Mouse (Mus musculus) lung, embryonic 16.5 days (tissue): ENCODE data around the gene Filip1. TPM values are rescaled to one million over a fixed set of nuclear protein-coding genes. Genes with fewer than 3 reads are reported as not detected.

Experiments used
- ATAC-seq: fragments of 200-750 bp; cut with Nextera tagmentation; 2 replicates; pipeline ENCODE4 v1.8.0; 2017; ENCODE audit warnings: low read depth, mild to moderate bottlenecking, moderate library complexity
- H3K27ac ChIP-seq: fragments of 300-500 bp; sonication (generic); 2 replicates; pipeline ENCODE4 v1.5.1; 2014; ENCODE audit warnings: mild to moderate bottlenecking, control low read depth, low read length
- H3K27me3 ChIP-seq: fragments of 300-500 bp; sonication (generic); 2 replicates; pipeline ENCODE4 v1.6.1; 2014; ENCODE audit warnings: low read depth, low read length, mixed read lengths; ENCODE audit not compliant: control insufficient read depth, insufficient read depth
- H3K36me3 ChIP-seq: fragments of 300-500 bp; sonication (generic); 2 replicates; pipeline ENCODE4 v1.6.1; 2014; ENCODE audit warnings: low read length; ENCODE audit not compliant: control insufficient read depth, insufficient read depth
- H3K4me1 ChIP-seq: fragments of 300-500 bp; sonication (generic); replicated peaks from 2 replicates; pipeline ENCODE4 v1.6.1; 2014; ENCODE audit warnings: low read length, mixed read lengths; ENCODE audit not compliant: control insufficient read depth, insufficient read depth
- H3K4me2 ChIP-seq: fragments of 300-500 bp; sonication (generic); 2 replicates; pipeline ENCODE4 v1.6.1; 2014; ENCODE audit warnings: low read depth, low read length, control low read depth
- H3K4me3 ChIP-seq: fragments of 300-500 bp; sonication (generic); 2 replicates; pipeline ENCODE4 v1.5.1; 2014; ENCODE audit warnings: mild to moderate bottlenecking, low read length, control low read depth
- H3K9ac ChIP-seq: fragments of 300-500 bp; sonication (generic); 2 replicates; pipeline ENCODE4 v1.6.1; 2014; ENCODE audit warnings: low read length, control low read depth
- H3K9me3 ChIP-seq: fragments of 300-500 bp; sonication (generic); 2 replicates; pipeline ENCODE4 v1.6.1; 2016; ENCODE audit warnings: low read length; ENCODE audit not compliant: control insufficient read depth
- WGBS: fragments of 180-500 bp; shearing (Covaris S2); extraction: QIAGEN DNeasy Blood & Tissue Kit; methylation state at CpG from one replicate; pipeline ENCODE4 v1.1.7; 2014; 5-methylcytosine and 5-hydroxymethylcytosine counted together
- polyA plus RNA-seq: library from polyadenylated mRNA; unstranded; fragments of >200 nt; fragmentation: Nextera tagmentation; extraction: Ambion mirVana; gene quantifications from 2 replicates; pipeline ENCODE4 v1.2.1, GENCODE M21; 2015

Filip1 gene
- polyA plus RNA-seq, 1 experiment from 2014 or later = 14.2 TPM

GRCm38 (mm10) chr9:79975121-79975520 lies 37.5 kb downstream of the Filip1 start:
- no peak overlapping the region for H3K27ac ChIP-seq
- H3K4me3 ChIP-seq = no peak overlapping the region
- no peaks in the 10 kb centered on the region for H3K27me3 ChIP-seq
- no peak for ATAC-seq
- no peak overlapping the region for H3K9ac ChIP-seq
- H3K9me3 ChIP-seq = no peaks in the 10 kb centered on the region
- H3K4me1 ChIP-seq = peaks cover 40% of the 10 kb centered on the region
- no peak overlapping the region; the same call in 1 of the 2 replicates for H3K4me2 ChIP-seq
- H3K36me3 ChIP-seq = no peaks in the 10 kb centered on the region
- 53% methylated on average over 5 of the region's 5 CpGs for WGBS

GRCm38 (mm10) chr9:79973582-79973981 lies 39.1 kb downstream of the Filip1 start:
- Histone ChIP-seq H3K27ac (no peak overlapping the region), H3K4me2 (no peak overlapping the region)

GRCm38 (mm10) chr9:79972705-79973104 lies 39.9 kb downstream of the Filip1 start:
- peak overlapping the region; percentile 4 for H3K27ac ChIP-seq
- ATAC-seq = peak; percentile 61
- no peak overlapping the region for H3K4me2 ChIP-seq
- no peaks in the 10 kb centered on the region for H3K9me3 ChIP-seq
- H3K27me3 ChIP-seq = no peaks in the 10 kb centered on the region
- no peak overlapping the region for H3K4me3 ChIP-seq
- WGBS = 36% methylated on average over 6 of the region's 6 CpGs
- H3K4me1 ChIP-seq = peaks cover 33% of the 10 kb centered on the region
- no peak overlapping the region for H3K9ac ChIP-seq
- H3K36me3 ChIP-seq = no peaks in the 10 kb centered on the region

More at GRCm38 (mm10) chr9:79973582-79973981, 39.1 kb downstream of the Filip1 start:
- peaks cover 35% of the 10 kb centered on the region for H3K4me1 ChIP-seq
- no peaks in the 10 kb centered on the region for H3K9me3 ChIP-seq
- ATAC-seq = no peak
- H3K36me3 ChIP-seq = no peaks in the 10 kb centered on the region
- H3K27me3 ChIP-seq = no peaks in the 10 kb centered on the region
- H3K4me3 ChIP-seq = no peak overlapping the region
- WGBS = 89% methylated on average over 8 of the region's 8 CpGs
- H3K9ac ChIP-seq = no peak overlapping the region

- WGBS = 61% methylated on average over 6 of the region's 6 CpGs
- no peak overlapping the region for H3K4me2 ChIP-seq
- peak overlapping the region; percentile 62 for H3K27ac ChIP-seq
- H3K4me1 ChIP-seq = peaks cover 30% of the 10 kb centered on the region
- no peak overlapping the region for H3K4me3 ChIP-seq
- no peak overlapping the region for H3K9ac ChIP-seq
- no peaks in the 10 kb centered on the region for H3K9me3 ChIP-seq
- no peaks in the 10 kb centered on the region for H3K27me3 ChIP-seq
- H3K36me3 ChIP-seq = no peaks in the 10 kb centered on the region
- no peak for ATAC-seq
Measured at GRCm38 (mm10) chr9:79971619-79972018, 41.0 kb downstream of the Filip1 start.

GRCm38 (mm10) chr9:79970659-79971118 lies 42.0 kb downstream of the Filip1 start:
- no peak overlapping the region for H3K4me3 ChIP-seq
- H3K36me3 ChIP-seq = no peaks in the 10 kb centered on the region
- no peak for ATAC-seq
- no peaks in the 10 kb centered on the region for H3K27me3 ChIP-seq
- 50% methylated on average over 8 of the region's 8 CpGs for WGBS
- peak overlapping the region; percentile 3 for H3K4me2 ChIP-seq
- H3K4me1 ChIP-seq = peaks cover 33% of the 10 kb centered on the region
- H3K9me3 ChIP-seq = no peaks in the 10 kb centered on the region
- H3K27ac ChIP-seq = peak overlapping the region; percentile 39; the same call in 1 of the 2 replicates
- peak overlapping the region; percentile 21 for H3K9ac ChIP-seq

DNA sequence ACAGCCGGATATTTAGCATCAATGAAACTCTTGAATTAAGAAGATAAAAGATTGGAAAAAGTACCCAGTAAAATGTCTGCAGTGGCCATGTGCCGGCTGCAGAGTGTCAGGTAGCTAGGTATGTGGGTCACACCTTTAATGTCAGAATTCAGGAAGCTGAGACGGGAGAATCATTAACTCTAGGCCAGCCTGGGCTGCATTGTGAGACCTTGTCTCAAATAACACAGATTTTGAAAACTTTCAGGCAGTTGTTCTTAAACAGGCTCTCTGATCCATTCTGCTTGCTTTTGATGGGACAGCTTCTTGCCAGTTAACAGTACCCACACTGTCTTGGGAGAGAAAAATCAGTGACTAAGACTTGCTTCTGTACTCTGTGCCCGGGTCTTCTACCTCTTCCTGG lies 43.1 kb downstream of the Filip1 start:
- Histone ChIP-seq H3K4me1 (peaks cover 29% of the 10 kb centered on the region), H3K9ac (peak overlapping the region; percentile 46; the same call in 1 of the 2 replicates)
- 65% methylated on average over 4 of the region's 4 CpGs for WGBS

DNA sequence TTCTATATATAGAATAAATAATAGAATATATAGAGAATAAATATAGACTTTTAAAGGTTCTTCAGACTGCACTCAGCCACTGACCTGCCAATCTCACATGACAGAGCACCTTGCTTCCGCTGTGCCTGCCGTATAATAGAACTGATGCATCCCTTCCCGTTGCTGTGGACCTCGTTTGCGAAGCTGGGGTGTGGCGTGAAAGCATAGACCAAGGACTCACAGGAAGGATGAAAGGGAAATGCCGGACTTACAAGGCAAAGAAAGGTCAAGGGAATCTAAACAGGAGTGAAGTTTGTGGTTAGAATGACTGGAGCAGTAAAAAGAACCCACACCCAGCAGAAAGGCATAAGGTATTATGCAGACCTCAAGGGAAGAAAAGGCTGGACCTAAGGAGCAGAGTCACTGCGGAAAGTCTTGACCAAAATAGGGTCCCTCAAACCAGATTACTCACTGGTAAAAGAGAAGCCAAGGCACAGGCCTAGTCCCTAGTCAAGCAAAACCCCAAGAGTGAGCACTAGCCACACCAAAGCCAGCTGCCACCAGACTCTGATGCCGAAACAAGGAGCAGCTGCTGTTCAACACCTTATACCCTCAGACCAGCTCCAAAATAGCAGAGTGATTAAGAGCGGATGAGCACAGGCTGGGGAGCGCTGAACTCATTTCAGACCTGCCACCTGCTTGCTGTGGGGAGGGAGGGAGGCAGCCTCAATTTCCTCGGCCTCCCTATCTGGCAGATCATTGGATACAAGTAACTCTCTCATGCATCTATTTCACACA lies 45.8 kb downstream of the Filip1 start:
- H3K4me2 ChIP-seq = no peak overlapping the region
- WGBS = 69% methylated on average over 12 of the region's 12 CpGs
- H3K4me3 ChIP-seq = no peak overlapping the region
- ATAC-seq = no peak
- H3K27ac ChIP-seq = no peak overlapping the region
- no peak overlapping the region for H3K9ac ChIP-seq
- H3K4me1 ChIP-seq = peaks cover 21% of the 10 kb centered on the region
- H3K27me3 ChIP-seq = no peaks in the 10 kb centered on the region
- H3K36me3 ChIP-seq = no peaks in the 10 kb centered on the region
- H3K9me3 ChIP-seq = no peaks in the 10 kb centered on the region

More for the DNA sequence above, 43.1 kb downstream of the Filip1 start:
- H3K4me2 ChIP-seq = no peak overlapping the region
- H3K36me3 ChIP-seq = no peaks in the 10 kb centered on the region
- no peaks in the 10 kb centered on the region for H3K9me3 ChIP-seq
- H3K27ac ChIP-seq = no peak overlapping the region
- no peaks in the 10 kb centered on the region for H3K27me3 ChIP-seq
- H3K4me3 ChIP-seq = no peak overlapping the region
- no peak for ATAC-seq

DNA sequence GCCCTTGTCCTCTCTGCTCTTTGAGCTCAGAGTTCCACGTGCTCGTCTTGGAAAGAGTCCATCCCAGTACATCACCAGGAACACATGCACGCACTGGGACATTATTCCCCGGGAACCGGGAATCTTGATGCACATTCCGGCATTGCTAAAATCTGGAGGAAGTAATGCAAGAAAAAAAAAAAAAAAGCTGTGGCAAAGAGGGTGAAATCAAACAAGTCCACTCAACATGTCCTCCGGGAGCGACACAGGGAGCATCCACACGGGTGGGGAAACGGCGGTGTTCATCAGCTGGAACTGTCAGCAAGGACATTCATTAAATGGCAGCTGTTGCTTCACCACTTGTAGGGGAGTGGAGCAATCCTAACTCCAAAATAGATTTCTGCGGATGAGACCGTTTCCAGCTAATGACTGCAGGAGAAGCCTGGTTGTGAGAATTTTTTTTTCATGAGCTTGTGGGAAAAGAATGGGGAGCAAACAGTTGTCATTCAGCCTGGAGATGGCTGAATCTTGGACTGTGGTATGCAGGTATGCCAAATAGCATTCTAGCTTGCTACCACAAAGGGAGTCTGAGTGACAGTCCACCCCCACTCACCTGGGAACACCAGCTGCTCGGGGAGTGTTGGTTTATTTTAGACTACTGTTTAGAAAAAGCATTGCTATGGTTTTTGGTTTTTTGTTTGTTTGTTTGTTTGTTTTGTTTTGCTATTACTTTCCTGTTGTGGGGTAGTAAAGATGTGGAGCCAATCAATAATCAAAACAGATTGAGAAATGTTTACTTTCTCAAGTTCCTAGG lies 46.9 kb downstream of the Filip1 start:
- Histone ChIP-seq H3K9me3 (no peaks in the 10 kb centered on the region), H3K36me3 (no peaks in the 10 kb centered on the region), H3K4me2 (peak overlapping the region; percentile 43), H3K4me3 (no peak overlapping the region), H3K9ac (no peak overlapping the region), H3K27ac (peak overlapping the region; percentile 28; the same call in 1 of the 2 replicates), H3K27me3 (no peaks in the 10 kb centered on the region), H3K4me1 (peaks cover 15% of the 10 kb centered on the region)
- 46% methylated on average over 14 of the region's 14 CpGs for WGBS
- peak; percentile 37; the same call in 1 of the 2 replicates for ATAC-seq

DNA sequence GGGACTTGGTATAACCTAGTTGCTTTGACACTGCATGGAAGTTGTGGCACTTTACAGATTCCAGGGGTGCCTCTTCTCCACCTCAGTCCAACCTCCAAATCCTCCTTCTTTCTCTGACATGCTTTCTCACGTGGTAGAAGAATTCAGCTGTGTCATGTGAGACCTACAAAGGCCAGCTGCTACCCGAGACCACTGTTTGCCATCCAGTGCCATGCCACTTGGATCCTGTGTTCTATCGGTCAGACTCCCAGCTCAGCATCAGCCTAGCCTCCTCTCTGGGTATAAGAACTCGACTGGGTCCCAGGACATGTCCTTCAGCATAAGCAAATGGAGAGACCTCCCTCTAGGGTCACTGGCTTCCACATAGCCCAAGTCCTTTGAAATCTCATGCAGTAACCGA lies 47.6 kb downstream of the Filip1 start:
- Histone ChIP-seq H3K36me3 (no peaks in the 10 kb centered on the region), H3K9me3 (no peaks in the 10 kb centered on the region), H3K4me2 (no peak overlapping the region), H3K9ac (no peak overlapping the region), H3K4me1 (peaks cover 10% of the 10 kb centered on the region), H3K27me3 (no peaks in the 10 kb centered on the region), H3K27ac (no peak overlapping the region), H3K4me3 (no peak overlapping the region)
- ATAC-seq = 0 out of 2 replicates have a peak, but pooled peaks have one; percentile 10
- 69% methylated on average over 5 of the region's 5 CpGs for WGBS
